Mouse (Mus musculus): ENCODE data around the gene Prr36.

GRCm38 (mm10) chr8:4247241-4247640 lies 30.0 kb upstream of the Prr36 start:
- no peak for TF ChIP-seq CTCF (IDR thresholded peaks at IDR 0.05; ENCODE audit: low read depth)
- TF ChIP-seq EP300 (IDR thresholded peaks at IDR 0.05; ENCODE audit: low read depth): no peak
